Mouse (Mus musculus): ENCODE data around the gene Ddx31. TPM values are rescaled to one million over a fixed set of nuclear protein-coding genes. Genes with fewer than 3 reads are reported as not detected.

Ddx31 gene
- total RNA-seq, 2 experiments from 2014 or later: 5.9 to 8.1 TPM

GRCm38 (mm10) chr2:28909818-28910710 lies 69.9 kb downstream of the Ddx31 start:
- intact Hi-C loops (cut with DNase I): loop anchor here (5.0 kb wide), 1 partner anchor 153 kb away; no protein-coding TSS in a partner anchor
- no peak for DNase-seq (ENCODE audit: low spot score in 2 of 2)

- no peak for DNase-seq (ENCODE audit: low spot score in 2 of 2)
- intact Hi-C loops (cut with DNase I): loop anchor here (5.0 kb wide), 1 partner anchor 154 kb away; no protein-coding TSS in a partner anchor
These were observed 70.7 kb downstream of the Ddx31 start for GRCm38 (mm10) chr2:28910877-28911276.

- intact Hi-C loops (cut with DNase I): loop anchor here (5.0 kb wide), 1 partner anchor 154 kb away; no protein-coding TSS in a partner anchor
- DNase-seq (ENCODE audit: low spot score in 2 of 2): no peak
These were observed 71.3 kb downstream of the Ddx31 start for GRCm38 (mm10) chr2:28911331-28912038.

- DNase-seq (ENCODE audit: low spot score in 2 of 2): no peak
- intact Hi-C loops (cut with DNase I): loop anchor here (5.0 kb wide), 1 partner anchor 155 kb away; no protein-coding TSS in a partner anchor
These were observed 72.0 kb downstream of the Ddx31 start for GRCm38 (mm10) chr2:28912039-28912700.

- no peak for DNase-seq (ENCODE audit: low spot score in 2 of 2)
- intact Hi-C loops (cut with DNase I): loop anchor here (5.0 kb wide), 1 partner anchor 156 kb away; no protein-coding TSS in a partner anchor
These were observed 72.8 kb downstream of the Ddx31 start for GRCm38 (mm10) chr2:28912961-28913360.

- intact Hi-C loops (cut with DNase I): loop anchor here (5.0 kb wide), 1 partner anchor 157 kb away; no protein-coding TSS in a partner anchor
- DNase-seq (ENCODE audit: low spot score in 2 of 2): no peak
These were observed 73.9 kb downstream of the Ddx31 start for GRCm38 (mm10) chr2:28914121-28914520.

- intact Hi-C loops (cut with DNase I): no loop called here
- no peak for DNase-seq (ENCODE audit: low spot score in 2 of 2)
These were observed 75.0 kb downstream of the Ddx31 start for GRCm38 (mm10) chr2:28915104-28915738.

- no peak for DNase-seq (ENCODE audit: low spot score in 2 of 2)
- intact Hi-C loops (cut with DNase I): no loop called here
These were observed 75.7 kb downstream of the Ddx31 start for GRCm38 (mm10) chr2:28915768-28916512.

- intact Hi-C loops (cut with DNase I): no loop called here
- no peak for DNase-seq (ENCODE audit: low spot score in 2 of 2)
These were observed 76.3 kb downstream of the Ddx31 start, which contains the start of gene Barhl1 for GRCm38 (mm10) chr2:28916513-28916865. Barhl1 (minus strand) TSS chr2:28916668.

- intact Hi-C loops (cut with DNase I): no loop called here
These were observed 76.9 kb downstream of the Ddx31 start for GRCm38 (mm10) chr2:28917156-28917517.

GRCm38 (mm10) chr2:28917518-28918361 lies 77.5 kb downstream of the Ddx31 start:
- no peak for DNase-seq (ENCODE audit: low spot score in 2 of 2)
- intact Hi-C loops (cut with DNase I): no loop called here

More at GRCm38 (mm10) chr2:28917156-28917517, 76.9 kb downstream of the Ddx31 start:
- DNase-seq (ENCODE audit: low spot score in 2 of 2): no peak

GRCm38 (mm10) chr2:28919001-28919400 lies 78.8 kb downstream of the Ddx31 start:
- DNase-seq (ENCODE audit: low spot score in 2 of 2): no peak
- intact Hi-C loops (cut with DNase I): no loop called here

- intact Hi-C loops (cut with DNase I): loop anchor here (1.0 kb wide), 2 partner anchors 52 to 129 kb away; no protein-coding TSS in a partner anchor
- peak; percentile 55 to 57 for DNase-seq (ENCODE audit: low spot score in 2 of 2)
These were observed 83.7 kb downstream of the Ddx31 start for GRCm38 (mm10) chr2:28923912-28924311.

GRCm38 (mm10) chr2:28930571-28930970 lies 90.4 kb downstream of the Ddx31 start:
- intact Hi-C loops (cut with DNase I): no loop called here
- DNase-seq (ENCODE audit: low spot score in 2 of 2): no peak

- intact Hi-C loops (cut with DNase I): no loop called here
These were observed 98.8 kb downstream of the Ddx31 start for GRCm38 (mm10) chr2:28938997-28939396.

GRCm38 (mm10) chr2:28943666-28944516 lies 103.7 kb downstream of the Ddx31 start:
- no peak for DNase-seq (ENCODE audit: low spot score in 2 of 2)
- intact Hi-C loops (cut with DNase I): no loop called here

More at GRCm38 (mm10) chr2:28938997-28939396, 98.8 kb downstream of the Ddx31 start:
- no peak for DNase-seq (ENCODE audit: low spot score in 2 of 2)

GRCm38 (mm10) chr2:28945388-28945787 lies 105.2 kb downstream of the Ddx31 start:
- intact Hi-C loops (cut with DNase I): no loop called here
- DNase-seq (ENCODE audit: low spot score in 2 of 2): no peak
